Mouse (Mus musculus): Measurements from ENCODE around the gene Gak. TPM values are rescaled to one million over a fixed set of nuclear protein-coding genes. Genes with fewer than 3 reads are reported as not detected.

The Gak gene
- total RNA-seq, 2 experiments from 2014 or later, result 78.1 to 94.1 TPM

- no peak for DNase-seq (ENCODE audit: low spot score in 2 of 2)
Observed at GRCm38 (mm10) chr5:108520153-108520552, 109.4 kb downstream of the Gak start.

Other genes with a start within 250 kb of the Gak start
- not detected for gene Pde6b, start 241.4 kb downstream of the Gak start, total RNA-seq (2021)
- 100 to 1,000 TPM; 457 to 578 TPM for gene Atp5k, start 195.3 kb downstream of the Gak start, total RNA-seq (2021)
- gene Mfsd7a, start 180.9 kb downstream of the Gak start, total RNA-seq (2021), result 1 to 10 TPM; 1.5 to 2.4 TPM
- 10 to 100 TPM; 25.6 to 41.8 TPM for gene Pcgf3, start 168.5 kb downstream of the Gak start, total RNA-seq (2021)
- gene Cplx1, start 79.7 kb downstream of the Gak start, total RNA-seq (2021), result 1 to 10 TPM; 1.8 to 3.4 TPM
- 10 to 100 TPM; 17.2 to 25.4 TPM for gene Tmem175, start within 50 bp of the Gak start, total RNA-seq (2021)
- 10 to 100 TPM; 14.3 to 14.8 TPM for gene Idua, start 30.6 kb upstream of the Gak start, total RNA-seq (2021)
- 10 to 100 TPM; 19.9 to 21.3 TPM for gene Dgkq, start 39.9 kb upstream of the Gak start, total RNA-seq (2021)
- gene Slc26a1, start 45.8 kb upstream of the Gak start, total RNA-seq (2021), result under 1 TPM; 0.06 to 0.23 TPM
- gene Fgfrl1, start 62.6 kb upstream of the Gak start, total RNA-seq (2021), result 10 to 100 TPM; 30.3 to 68.9 TPM
- gene Rnf212, start 145.2 kb upstream of the Gak start, total RNA-seq (2021), result not detected
- not detected for gene Tmed11, start 165.6 kb upstream of the Gak start, total RNA-seq (2021)
- not detected for gene Vmn2r8, start 179.1 kb upstream of the Gak start, total RNA-seq (2021)
- not detected for gene Vmn2r9, start 222.8 kb upstream of the Gak start, total RNA-seq (2021)

Measured in adrenal gland, adult 18-20 months (tissue).